Mouse (Mus musculus) small intestine, adult 2 months (tissue): ENCODE results near the gene Celsr2.
A peak's percentile ranks its signal among the peaks of the same experiment; 100 is the strongest.

Experiments used
- CTCF ChIP-seq: fragments of 200-500 bp; IDR thresholded peaks from 2 replicates; pipeline ENCODE4 v1.5.1; 2012; ENCODE audit warnings: low read depth, mild to moderate bottlenecking, control low read depth, inconsistent platforms, low read length, moderate library complexity, mixed read lengths; ENCODE audit not compliant: insufficient replicate concordance, insufficient read length; ENCODE audit errors: extremely low read depth
- POLR2A ChIP-seq: fragments of 200-500 bp; IDR thresholded peaks from 2 replicates; pipeline ENCODE4 v1.6.1; 2012; ENCODE audit warnings: low read depth, mild to moderate bottlenecking, control low read depth, inconsistent platforms, low read length, moderate library complexity

DNA sequence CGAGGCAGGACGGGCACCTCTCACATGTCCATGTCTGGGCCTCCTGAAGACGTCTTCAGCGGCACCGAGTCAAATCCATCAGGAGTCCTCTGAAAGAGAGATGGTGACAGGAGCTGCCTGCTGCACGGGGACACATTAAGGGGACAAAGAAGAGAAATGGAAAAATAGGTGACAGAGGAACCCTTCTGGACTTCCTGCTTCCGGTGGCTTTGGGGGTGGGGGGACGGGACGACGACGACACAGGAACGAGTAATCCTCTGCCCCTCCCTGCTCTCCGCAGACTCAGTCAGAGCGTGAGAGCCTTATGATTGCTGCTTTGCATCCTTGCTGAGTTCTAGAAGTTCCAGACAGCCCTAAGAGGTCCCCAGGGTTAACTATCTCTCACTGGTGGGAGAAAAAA is 43.0 kb upstream of the Celsr2 start:
- 0 out of 2 replicates have a peak, but pooled peaks have one; percentile 12 for TF ChIP-seq POLR2A
- TF ChIP-seq CTCF, result no peak
